19 mouse cellular contexts compared by ENCODE assay signal in genomic region chr7:144268329-144268728, GRCm38 (mm10).
DNase-seq lines count a peak whose midpoint lies in the region; ATAC-seq and TF ChIP-seq lines count a peak whose summit lies in the region.
"Had no signal": no experiment of that assay in that cellular context is flagged by ENCODE, and none has a peak within 500 bp of the region (broad histone marks: within the 10 kb centered on the region; RNA-seq: fewer than 3 reads in every experiment).

No protein-coding gene starts in this region.

- no peak for TF ChIP-seq CTCF in liver, postnatal 0 days (IDR thresholded peaks at IDR 0.05; ENCODE audit: low read depth)

- no peak for TF ChIP-seq EP300 in liver, postnatal 0 days (IDR thresholded peaks at IDR 0.05; ENCODE audit: low read depth)

- no peak overlapping the region for H3K9ac ChIP-seq in liver, postnatal 0 days (replicated peaks)
- H3K9ac ChIP-seq: forebrain, embryonic 12.5 days; hindbrain, embryonic 15.5 days; kidney, embryonic 15.5 days; limb, embryonic 12.5 days; liver, embryonic 12.5 days; lung, embryonic 14.5 days had no signal

- DNase-seq in brain, adult 2 months (ENCODE audit: low read depth, low spot score): peak; percentile 74
- DNase-seq in frontal cortex, adult 2 months (ENCODE audit: extremely low spot score in 1 of 2, low spot score in 1 of 2): peak; percentile 55 to 78
- DNase-seq in layer of hippocampus, postnatal 25 days (ENCODE audit: extremely low spot score in 1 of 2, low spot score in 1 of 2): peak; percentile 36 to 47
- DNase-seq in right cerebral cortex, adult 2 months (ENCODE audit: low spot score in 2 of 2): peak; percentile 72 to 73
- no peak for DNase-seq in kidney, adult 8-10 months
- DNase-seq in liver, postnatal 0 days: no peak
- DNase-seq: adrenal gland, postnatal 36 days; cerebellum, adult 2 months; heart, postnatal 36 days; lung, embryonic 14.5 days; lung, postnatal 4 days; thymus, postnatal 36 days had no signal

- H3K9me3 ChIP-seq in liver, postnatal 0 days (ENCODE audit: low read length): no peaks in the 10 kb centered on the region
- H3K9me3 ChIP-seq: forebrain, embryonic 12.5 days; hindbrain, embryonic 15.5 days; kidney, embryonic 15.5 days; limb, embryonic 12.5 days; liver, embryonic 12.5 days had no signal

- ATAC-seq in inflammation-experienced regulatory T-cells, adult 6 months: no peak
- no peak for ATAC-seq in liver, postnatal 0 days
- ATAC-seq: intestine, embryonic 16.5 days; liver, embryonic 12.5 days had no signal

- no peaks in the 10 kb centered on the region for H3K4me1 ChIP-seq in liver, postnatal 0 days (ENCODE audit: insufficient read depth)
- H3K4me1 ChIP-seq: forebrain, embryonic 12.5 days; hindbrain, embryonic 15.5 days; limb, embryonic 12.5 days; liver, embryonic 12.5 days had no signal

- no peaks in the 10 kb centered on the region for H3K27me3 ChIP-seq in liver, postnatal 0 days (ENCODE audit: insufficient read depth, low read length)
- H3K27me3 ChIP-seq: hindbrain, embryonic 15.5 days; kidney, embryonic 15.5 days; limb, embryonic 12.5 days; liver, embryonic 12.5 days had no signal

- no peak overlapping the region for H3K4me3 ChIP-seq in liver, postnatal 0 days (ENCODE audit: low read depth, low read length)
- H3K4me3 ChIP-seq: forebrain, embryonic 12.5 days; hindbrain, embryonic 15.5 days; kidney, embryonic 15.5 days; limb, embryonic 12.5 days; liver, embryonic 12.5 days had no signal

- 65% methylated on average over 7 of the region's 7 CpGs for WGBS in liver, postnatal 0 days (ENCODE audit: insufficient replicate concordance)

- no peaks in the 10 kb centered on the region for H3K36me3 ChIP-seq in liver, postnatal 0 days (replicated peaks; ENCODE audit: insufficient read depth, low read length)
- H3K36me3 ChIP-seq: forebrain, embryonic 12.5 days; hindbrain, embryonic 15.5 days; kidney, embryonic 15.5 days; limb, embryonic 12.5 days; liver, embryonic 12.5 days had no signal

- H3K4me2 ChIP-seq in liver, postnatal 0 days (ENCODE audit: low read depth, low read length): no peak overlapping the region
- H3K4me2 ChIP-seq: forebrain, embryonic 12.5 days; hindbrain, embryonic 15.5 days; kidney, embryonic 15.5 days; limb, embryonic 12.5 days; liver, embryonic 12.5 days; lung, embryonic 14.5 days had no signal

- no peak overlapping the region for H3K27ac ChIP-seq in liver, postnatal 0 days (ENCODE audit: low read depth)
- H3K27ac ChIP-seq: forebrain, embryonic 12.5 days; hindbrain, embryonic 15.5 days; kidney, embryonic 15.5 days; limb, embryonic 12.5 days; liver, embryonic 12.5 days had no signal

Comparison
In these comparisons a context has a peak if more than half of its experiments do, and no peak if none do; other contexts are left out.
1. DNase-seq: peak in brain, adult 2 months (single experiment), frontal cortex, adult 2 months (2 of 2), layer of hippocampus, postnatal 25 days (2 of 2) and right cerebral cortex, adult 2 months (2 of 2); none in kidney, adult 8-10 months (0 of 2) and liver, postnatal 0 days (single experiment).